Mouse (Mus musculus): ENCODE results near the gene Zkscan5.
"Not testable (repeated sequence)": the region's sequence is repeated elsewhere in the genome, so short reads cannot be mapped to it uniquely, and the experiment has no call there.

Zkscan5 gene

DNA sequence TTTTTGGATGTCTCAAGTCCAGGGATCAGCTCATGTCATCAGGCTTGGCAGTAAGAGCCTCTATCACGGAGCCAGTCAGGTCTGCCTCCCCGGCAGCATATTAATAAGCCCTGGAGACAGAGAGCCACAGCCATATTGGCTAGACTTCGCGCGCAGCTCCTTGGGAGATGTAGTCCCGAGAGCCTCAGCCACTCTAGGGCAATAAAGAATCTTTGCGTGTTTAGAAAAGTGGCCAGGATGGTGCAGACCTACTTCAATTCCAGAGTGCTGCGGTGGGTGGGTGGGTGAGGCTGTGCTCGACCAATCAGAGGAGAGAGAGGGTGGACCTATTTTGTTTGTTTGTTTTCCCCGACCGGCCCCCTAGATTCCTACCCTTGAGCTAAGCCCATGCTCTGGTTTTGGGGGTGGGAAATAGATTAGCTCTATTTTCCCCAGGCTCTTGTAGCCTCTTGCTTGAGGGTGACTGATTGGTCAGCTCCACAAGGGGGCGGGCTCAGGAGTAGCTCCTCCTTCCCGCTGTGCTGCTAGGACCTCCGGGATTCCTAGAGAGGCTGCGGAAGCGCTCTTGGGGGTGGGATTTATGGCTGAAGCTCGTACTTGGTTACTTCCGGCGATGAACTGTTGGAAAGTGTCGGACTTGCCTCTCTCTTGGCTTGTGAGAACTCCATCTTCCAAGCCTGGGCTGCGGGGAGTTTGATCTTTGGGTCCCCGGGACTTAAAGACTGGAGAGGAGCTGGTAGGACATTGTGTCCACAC, at the start of gene Zkscan5:
TSS of gene Zkscan5 (plus strand) at position 627 of the 756 bp plus-strand sequence.
- DNase-seq = peak; percentile 92

DNA sequence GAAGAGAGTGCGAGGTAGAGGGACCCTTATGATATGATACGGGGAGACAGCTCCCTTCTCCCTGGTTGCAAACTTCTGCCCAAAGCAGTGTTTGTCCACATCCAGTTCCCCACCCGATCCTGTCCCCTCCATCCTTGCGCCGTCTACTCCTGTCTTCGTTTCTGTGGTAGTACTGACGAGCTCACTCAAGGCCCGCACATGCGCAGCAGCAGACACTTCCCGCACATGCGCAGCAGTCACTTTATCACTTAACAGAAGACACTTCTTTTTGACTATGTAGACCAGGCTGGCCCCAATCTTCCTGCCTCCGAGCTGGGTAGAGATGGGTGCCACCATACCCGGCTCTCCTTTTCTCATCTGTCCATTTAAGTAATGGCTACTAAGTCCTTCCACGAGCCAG, 43.0 kb upstream of the Zkscan5 start:
- DNase-seq = no peak

DNA sequence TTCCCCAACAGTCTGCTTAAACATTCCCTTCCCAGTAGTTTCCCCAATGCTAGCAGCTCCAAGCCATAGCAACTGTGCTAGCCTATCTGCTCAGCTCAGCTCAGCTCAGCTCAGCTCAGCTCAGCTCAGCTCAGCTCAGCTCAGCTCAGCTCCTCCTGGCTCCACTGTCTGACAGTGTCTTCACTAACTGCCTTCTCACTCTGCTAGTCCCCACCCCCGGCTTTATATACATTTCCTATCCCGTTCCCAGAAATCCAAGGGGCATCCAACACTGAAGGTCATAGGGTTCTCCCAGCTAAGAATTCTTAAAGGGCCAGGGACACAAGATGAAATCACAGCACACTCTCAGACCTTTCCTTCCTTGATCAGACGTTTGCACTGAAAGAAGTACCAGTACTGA, 39.7 kb upstream of the Zkscan5 start:
- no peak for DNase-seq

DNA sequence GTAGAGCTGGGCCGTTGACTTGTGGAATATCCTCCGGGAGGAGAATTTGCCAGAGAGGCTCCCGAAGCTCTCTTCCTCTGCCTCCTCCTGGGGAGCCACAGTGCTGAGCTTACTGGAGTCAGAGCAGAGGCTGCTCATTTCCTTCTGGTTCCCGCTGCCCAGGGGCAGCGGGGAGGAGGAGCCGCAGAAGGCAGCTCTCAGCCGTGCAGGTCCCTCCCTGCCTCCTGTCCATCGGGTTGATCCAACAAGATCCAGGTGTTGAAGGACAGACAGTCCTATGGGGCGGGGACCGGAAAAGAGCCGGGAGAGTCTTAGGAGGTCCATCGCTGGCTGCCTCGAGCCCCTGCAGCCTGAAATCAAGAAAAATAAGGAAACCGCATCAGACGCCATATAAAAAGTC, 39.2 kb upstream of the Zkscan5 start:
- DNase-seq = no peak

DNA sequence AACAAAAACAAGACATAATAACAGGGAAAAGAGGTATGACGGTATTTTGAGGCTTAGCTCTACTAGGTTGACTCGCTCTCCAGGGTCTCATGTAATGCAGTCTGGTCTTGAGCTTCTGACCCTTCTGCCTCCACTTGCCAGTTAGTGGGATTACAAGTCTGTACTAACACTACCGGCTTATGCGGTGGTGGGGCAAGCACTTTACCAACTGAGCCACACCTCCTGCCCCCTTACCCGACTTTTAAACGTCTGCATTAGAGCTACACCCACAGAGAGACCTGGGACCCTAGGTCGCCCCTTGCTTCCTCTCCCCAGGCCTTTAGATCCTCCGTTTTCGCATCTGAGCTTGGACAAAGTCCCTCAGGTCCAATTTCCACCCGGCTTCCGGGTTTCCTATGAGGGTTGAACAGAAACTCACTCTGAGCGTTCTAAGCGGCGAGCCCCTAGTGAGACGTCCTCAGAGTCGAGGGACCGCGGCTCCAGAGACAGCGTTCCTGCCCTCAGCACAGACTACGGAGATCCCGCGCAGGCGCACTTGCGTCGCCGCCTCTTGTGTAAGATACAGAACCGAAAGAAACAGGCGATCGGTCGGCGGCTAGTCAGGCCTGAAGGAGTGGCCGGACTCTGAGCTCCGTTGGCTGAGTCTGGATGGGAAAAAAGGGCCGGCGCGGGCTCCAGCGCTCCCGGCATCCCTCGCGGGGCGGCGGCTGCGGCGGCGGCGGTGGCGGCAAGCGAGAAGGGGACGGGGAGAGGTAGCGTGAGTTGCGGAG, 37.6 kb upstream of the Zkscan5 start, which contains the start of the genes Ptcd1 and Cpsf4:
TSS of gene Ptcd1 (minus strand) at position 573 of the 770 bp plus-strand sequence.
TSS of gene Cpsf4 (plus strand) at position 678 of the 770 bp plus-strand sequence.
- DNase-seq = peak; percentile 95 to 98

DNA sequence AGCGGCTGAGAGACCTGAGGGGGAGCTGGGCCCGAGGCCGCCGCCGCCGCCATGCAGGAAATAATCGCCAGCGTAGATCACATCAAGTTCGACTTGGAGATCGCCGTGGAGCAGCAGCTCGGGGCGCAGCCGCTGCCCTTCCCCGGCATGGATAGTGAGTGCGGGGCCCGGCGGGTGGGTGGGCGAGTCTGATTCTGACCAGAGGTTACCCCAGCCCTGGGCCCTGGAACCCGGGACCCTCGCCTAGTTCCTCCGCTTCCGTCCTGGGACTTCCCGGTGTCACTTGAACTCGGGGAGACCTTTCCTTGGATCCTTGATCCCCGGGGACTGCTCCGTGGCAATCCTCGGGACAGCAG, 37.1 kb upstream of the Zkscan5 start:
- DNase-seq = no peak

DNA sequence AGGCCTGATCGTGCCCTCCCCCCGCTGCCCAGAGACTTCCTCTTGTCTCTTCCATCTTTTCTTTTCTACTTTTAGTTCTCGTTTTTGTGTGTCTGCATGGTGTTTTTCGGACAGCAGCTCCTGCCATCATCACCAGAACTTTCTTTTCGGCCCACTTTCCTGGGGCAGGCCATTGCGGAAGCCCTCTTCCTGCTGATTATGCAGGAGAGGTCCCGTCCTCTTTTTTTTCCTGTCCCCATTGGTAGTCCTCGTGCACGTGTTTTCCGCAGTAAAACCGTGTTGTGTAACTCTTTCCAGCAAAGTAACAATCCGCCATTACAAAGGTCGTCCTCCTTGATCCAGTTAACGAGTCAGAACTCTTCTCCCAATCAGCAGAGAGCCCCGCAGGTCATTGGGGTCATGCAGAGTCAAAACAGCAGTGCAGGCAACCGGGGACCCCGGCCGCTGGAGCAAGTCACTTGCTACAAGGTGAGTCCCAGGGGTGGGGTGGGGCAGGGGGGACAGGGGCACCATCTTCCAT, 25.8 kb upstream of the Zkscan5 start:
- no peak for DNase-seq

DNA sequence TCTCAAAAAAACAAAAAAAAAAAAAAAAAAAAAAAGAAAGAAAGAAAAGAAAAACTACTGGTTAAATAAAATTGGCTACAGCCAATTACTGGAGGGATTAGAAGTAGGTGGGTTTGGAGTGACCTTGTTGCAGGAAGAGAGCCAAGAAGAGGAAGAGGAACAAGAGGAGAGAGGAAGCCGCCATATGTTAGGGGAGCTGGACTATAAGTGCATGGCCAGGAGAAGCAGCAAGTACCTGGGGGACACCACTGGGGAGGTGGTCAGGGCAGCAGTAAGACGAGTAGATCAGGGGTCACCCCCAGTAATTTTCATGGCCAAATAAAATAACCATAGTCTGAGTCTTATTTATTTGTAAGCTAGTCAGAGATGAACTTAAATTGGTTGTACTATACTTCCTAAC, 19.1 kb upstream of the Zkscan5 start:
- no peak for DNase-seq

DNA sequence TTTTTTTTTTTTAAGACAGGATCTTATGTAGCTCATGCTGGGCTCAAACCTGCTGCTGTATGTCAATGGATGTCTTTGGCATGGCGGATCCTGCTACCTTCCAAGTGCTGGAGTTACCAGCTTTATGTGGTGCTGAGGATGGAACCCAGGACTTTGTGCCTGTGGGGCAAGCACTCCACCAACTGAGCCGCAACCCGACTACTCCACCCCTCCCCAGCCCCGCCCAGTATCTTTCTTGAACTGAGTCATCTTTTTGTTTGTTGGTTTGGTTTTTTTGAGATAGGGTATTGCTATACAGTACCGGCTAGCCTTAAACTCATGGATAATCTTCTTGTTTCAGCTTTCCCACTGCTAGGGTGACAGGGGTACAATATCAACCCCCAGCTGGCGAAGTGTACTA, 14.9 kb upstream of the Zkscan5 start:
- DNase-seq = no peak

DNA sequence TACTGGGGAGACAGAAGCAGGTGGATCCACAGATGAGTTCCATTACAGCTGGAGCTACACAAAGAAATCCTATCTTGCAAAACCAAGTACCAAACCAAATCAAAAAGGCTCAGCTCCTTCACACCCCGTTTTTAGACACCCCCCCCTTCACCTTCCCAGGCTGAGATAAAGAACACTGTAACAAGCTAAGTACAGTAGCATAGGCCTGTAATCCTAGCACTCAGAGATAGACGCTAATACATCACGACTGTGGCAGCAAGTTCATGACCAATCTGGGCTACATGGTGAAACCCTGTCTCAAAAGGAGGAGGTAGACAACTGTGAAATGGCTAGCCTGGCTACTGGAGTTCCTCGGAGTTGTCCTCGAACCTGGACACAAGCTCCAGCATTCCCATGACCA, 14.0 kb upstream of the Zkscan5 start:
- no peak for DNase-seq

DNA sequence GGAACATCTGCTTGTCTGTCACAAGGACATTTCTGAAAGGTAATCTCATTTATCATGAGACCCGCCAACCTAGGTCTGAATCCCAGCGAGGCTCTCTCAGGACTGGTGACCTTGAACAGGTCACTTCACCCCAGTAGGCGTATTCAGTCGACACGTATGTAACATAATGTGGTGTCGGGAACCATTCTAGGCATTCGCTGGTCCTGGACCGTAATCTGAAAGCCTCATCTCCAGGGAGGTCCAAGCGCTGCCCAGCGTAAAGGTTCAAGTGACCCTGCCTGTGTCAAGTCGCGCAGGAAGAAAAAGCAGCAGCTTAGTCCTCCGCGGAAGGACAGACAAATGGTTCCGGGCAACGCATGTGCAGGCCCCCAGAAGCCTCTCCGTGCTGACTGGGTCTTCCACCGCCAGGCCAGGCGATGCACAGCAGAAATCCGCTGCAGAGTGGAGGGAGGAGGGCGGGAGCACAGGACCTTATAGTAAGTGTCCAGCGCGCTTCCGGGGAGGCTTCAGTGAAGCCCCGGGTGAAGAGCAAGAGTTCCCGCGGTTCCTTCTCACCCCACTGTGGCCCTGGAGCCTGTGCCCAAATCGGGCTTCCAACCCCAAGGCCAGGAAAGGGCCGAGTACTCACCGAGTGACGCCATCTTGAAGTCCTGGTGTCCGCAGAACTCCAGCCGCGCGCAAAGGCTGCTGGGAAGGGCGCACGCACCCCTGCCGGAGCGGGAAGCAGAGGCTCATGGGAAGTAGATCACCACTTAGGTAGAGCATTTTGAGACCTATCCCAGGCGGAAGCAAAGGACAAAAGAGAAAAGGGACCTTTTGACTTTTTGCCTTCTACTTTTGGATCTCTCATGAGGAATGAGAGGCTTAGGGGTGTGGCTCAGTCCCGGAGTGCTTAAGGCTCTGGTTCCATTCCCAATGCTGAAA, 13.2 kb upstream of the Zkscan5 start:
- DNase-seq = peak; percentile 76 to 90

DNA sequence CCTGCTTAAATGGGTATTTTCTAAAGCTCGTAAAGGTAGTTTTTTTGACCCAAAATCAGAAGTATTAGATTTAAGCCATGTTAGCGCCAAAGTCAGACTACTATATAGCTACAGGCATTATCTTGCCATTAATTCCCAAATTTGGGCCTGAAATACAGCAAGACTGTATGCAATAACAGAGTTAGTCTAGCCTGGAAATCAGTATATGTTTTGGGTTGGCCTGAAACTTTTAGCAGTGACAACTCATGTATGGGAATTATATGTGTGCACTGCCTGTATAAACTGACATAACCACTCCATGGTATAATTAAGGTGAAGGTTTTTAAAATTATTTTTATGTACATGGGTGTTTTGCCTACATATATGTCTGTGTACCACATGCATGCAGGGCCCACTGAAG, 12.4 kb upstream of the Zkscan5 start, which contains the start of gene Atp5j2:
TSS of gene Atp5j2 (minus strand) at position 101 of the 400 bp plus-strand sequence.
- no peak for DNase-seq

DNA sequence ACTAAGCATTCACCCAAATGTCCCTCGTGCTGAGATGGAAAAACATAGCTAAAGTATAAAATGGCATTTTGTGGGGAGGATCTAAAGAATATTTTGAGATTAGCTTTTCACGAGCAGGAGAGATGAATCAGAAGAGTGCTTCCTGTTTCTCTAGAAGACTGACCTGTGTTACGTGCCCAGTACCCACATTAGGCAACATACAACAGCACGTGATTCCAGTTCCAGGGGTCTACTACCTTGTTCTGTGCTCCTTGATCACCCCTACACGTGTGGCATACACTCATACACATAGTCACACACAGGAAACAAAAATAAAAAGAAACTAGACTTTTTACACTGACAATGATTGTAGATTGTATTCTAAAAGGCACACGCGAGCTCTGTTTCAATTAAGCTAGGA, 4.0 kb upstream of the Zkscan5 start:
- DNase-seq = no peak

DNA sequence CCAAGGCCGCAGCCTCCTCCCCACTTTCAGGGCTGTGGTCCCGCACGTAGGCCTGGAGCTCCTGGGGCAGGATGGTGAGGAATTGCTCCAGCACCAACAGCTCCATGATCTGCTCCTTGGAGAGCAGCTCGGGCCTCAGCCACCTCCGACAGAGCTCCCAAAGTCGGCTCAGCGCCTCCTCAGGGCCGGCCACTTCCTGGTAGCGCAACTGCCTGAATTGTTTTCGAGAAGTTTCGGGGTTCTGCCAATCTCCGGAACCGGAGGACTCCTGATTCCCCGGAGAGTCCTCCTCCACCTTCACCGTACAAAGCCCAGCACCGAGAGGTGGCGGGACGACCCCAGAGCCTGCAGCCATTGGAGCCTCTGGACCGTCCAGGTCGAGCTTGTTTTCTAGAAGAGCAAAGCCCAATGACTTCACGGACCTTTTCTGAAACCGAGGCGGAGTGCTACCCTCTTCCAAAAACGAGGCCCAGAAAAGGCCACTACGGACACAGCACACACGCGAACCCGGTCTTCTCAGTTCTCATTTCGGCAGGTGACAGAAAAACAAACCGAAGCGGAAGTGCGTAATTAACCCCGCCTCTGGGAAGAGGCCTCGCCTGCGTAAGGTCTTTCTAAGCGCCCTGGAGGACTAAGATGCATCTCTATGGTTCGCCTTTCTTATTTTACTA, 2.9 kb upstream of the Zkscan5 start, which contains the start of gene Zkscan14:
TSS of gene Zkscan14 (minus strand) at position 548 of the 671 bp plus-strand sequence.
- peak; percentile 62 to 74 for DNase-seq

DNA sequence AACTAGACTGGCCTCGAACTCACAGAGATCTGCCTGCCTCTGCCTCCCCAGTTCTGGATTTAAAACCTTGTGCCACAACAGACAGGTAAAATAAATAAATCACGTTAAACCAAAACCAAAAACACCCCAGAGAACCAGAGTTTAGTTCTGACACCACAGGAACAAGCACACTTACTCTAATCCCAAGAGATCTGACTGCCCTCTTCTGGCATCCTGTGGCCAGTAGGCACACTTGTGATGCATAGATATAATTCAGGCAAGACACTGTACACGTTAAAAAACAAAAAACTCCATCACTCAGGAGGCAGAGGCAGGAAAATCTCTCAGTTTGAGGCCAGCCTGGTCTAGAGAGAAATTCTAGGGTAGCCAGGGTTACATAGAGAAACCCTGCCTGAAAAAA, 1.9 kb upstream of the Zkscan5 start:
- no peak for DNase-seq

DNA sequence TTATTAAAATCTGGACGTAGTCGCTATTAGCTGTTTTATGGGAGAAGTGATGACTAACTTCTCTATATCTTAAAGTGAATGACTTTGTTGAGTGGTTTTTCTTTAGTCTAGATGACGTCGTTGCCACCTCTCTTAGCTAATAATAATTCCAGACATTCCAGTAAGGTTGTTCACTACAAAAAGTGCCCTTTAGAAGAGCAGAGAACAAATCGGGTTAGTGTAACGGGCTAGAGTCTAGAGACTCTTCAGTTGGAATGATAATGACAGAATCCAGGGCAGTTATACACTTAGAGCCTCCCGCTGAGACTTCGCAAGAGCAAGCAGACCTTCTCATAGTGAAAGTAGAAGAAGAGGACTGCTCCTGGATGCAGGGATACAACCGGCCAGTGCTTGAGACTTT, 679 bp downstream of the Zkscan5 start:
- no peak for DNase-seq

DNA sequence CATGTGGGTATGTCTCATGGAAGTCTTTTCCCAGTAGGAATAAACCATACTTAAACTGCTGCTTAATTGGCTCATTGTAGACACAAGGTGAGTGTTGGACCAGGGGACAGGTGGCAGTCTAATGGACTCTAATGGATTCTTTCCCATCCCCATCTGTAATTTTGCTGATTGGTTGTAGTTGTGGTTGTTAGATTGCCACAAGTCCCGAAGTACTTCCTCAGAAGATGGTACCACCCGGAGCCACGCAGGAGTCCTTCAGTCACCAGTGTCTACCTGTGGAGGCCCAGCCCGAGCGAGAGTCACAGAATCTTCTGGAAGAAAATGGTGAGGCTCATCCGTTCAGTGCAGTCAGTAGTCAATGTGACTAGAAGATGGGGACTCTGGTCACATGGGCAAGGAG, 3.0 kb downstream of the Zkscan5 start:
- DNase-seq = no peak

DNA sequence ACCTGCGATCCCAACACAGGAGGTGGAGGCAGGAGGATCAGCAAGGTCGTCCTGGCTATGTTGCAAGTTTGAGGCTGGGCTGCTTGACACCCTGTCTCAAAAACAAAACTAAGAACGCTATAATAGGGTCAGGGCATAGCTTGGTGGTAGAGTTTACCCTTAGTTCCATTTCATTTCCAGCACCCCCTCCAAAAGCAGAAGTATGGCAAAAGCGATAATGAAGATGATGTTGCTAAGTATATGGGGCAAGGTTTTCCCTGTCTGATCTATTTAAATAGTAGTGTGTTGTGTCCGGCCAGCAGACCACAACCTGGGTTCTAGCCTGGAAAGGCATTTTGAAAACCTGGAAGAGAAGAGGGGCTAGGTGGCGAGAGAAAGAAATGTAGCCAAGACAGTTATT, 3.6 kb downstream of the Zkscan5 start:
- no peak for DNase-seq

DNA sequence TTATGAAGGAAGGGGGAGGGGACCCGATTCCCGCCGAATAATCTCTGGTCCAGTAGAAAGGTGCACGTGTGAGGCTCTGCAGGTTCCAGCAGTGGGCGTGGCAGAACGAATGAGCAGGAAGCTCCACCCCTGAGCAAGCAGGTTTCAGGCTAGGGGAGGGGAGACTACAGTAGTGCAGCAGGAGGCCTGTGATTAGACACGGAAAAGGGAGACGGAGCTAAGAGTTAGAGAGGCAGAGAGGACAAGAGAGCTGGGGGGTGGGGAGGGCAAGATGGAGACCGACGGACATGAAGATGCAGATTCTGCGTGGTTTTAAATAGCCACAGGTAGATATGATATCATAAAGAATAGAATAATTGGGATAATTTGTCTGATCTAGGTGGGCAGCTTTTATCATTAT, 4.0 kb downstream of the Zkscan5 start:
- not testable (repeated sequence) for DNase-seq

DNA sequence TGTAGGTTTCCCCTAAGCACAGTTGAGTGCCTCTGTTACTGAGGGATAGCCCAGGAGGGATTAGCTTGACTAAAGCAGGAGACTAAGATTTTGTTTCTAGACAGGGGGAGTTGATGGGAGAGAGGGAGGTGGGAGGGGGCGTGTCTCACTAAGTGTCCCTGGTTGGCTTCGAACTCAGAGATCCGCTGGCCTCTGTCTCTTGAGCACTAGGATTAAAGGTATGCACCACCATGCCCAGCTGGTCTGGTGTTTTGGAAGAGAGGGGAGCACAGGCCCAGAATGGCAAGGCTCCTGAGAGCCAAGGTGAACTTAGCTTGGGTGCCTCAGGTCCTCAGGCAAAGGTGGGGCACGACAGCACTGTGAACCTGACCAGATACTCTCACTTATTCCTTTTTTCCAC, 7.0 kb downstream of the Zkscan5 start:
- DNase-seq = no peak

DNA sequence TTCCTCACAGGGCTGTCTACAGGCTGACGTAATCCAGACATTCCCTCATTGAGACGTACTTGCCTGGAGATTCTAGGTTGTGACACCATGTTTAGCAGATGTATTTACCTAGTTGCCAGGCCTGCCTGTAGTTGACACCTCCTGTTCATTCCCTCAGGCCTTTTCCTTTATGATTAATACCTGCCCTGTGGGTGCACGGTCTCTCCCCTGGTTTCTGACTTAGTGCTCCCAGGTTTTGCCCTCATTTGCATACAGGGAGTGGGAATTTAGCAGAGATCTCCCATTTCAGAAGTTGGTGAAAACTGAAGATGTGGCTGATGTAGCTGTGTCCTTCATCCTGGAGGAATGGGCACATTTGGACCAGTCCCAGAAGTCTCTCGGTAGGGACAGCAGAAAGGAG, 7.9 kb downstream of the Zkscan5 start:
- no peak for DNase-seq

DNA sequence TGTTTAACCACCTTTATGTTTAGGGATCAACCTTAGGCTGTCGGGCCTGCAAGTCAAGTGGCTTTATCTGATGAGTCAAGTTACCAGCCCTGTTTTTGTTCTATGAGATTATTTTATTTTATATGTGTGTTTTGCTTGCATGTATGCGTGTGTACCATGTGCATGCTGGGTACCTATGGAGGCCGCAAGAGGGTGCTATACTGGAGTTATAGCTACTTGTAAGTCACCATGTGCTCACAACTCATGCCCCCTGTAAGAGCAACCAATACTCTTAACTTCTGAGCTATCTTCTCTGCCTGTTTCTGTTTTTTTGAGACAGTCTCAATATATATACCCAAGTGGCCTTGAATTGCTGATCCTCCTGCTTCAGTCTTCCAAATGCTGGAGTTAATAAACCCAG, 9.1 kb downstream of the Zkscan5 start:
- DNase-seq = no peak
